Mouse (Mus musculus) intestine, embryonic 16.5 days (tissue): ENCODE data around the gene Gm10181. TPM values are rescaled to one million over a fixed set of nuclear protein-coding genes. Genes with fewer than 3 reads are reported as not detected.

Source experiments
- ATAC-seq: fragments of 200-750 bp; cut with Nextera tagmentation; 2 replicates; pipeline ENCODE4 v1.8.0; 2017; ENCODE audit warnings: moderate TSS enrichment, moderate library complexity
- H3K27ac ChIP-seq: fragments of 300-500 bp; sonication (generic); 2 replicates; pipeline ENCODE4 v1.5.1; 2014; ENCODE audit warnings: mild to moderate bottlenecking, low read length
- H3K27me3 ChIP-seq: fragments of 300-500 bp; sonication (generic); replicated peaks from 2 replicates; pipeline ENCODE4 v1.6.1; 2014; ENCODE audit warnings: low read length, control low read depth, mixed read lengths; ENCODE audit not compliant: control insufficient read depth, insufficient read depth
- H3K36me3 ChIP-seq: fragments of 300-500 bp; sonication (generic); 2 replicates; pipeline ENCODE4 v1.6.1; 2014; ENCODE audit warnings: low read length, control low read depth; ENCODE audit not compliant: control insufficient read depth, insufficient read depth
- H3K4me1 ChIP-seq: fragments of 300-500 bp; sonication (generic); 2 replicates; pipeline ENCODE4 v1.6.1; 2014; ENCODE audit warnings: low read length, control low read depth, mixed read lengths; ENCODE audit not compliant: control insufficient read depth, insufficient read depth
- H3K4me2 ChIP-seq: fragments of 300-500 bp; sonication (generic); 2 replicates; pipeline ENCODE4 v1.6.1; 2014; ENCODE audit warnings: low read depth, low read length, control low read depth
- H3K4me3 ChIP-seq: fragments of 300-500 bp; sonication (generic); 2 replicates; pipeline ENCODE4 v1.5.1; 2014; ENCODE audit warnings: mild to moderate bottlenecking, low read length
- H3K9ac ChIP-seq: fragments of 300-500 bp; sonication (generic); 2 replicates; pipeline ENCODE4 v1.6.1; 2014; ENCODE audit warnings: low read depth, low read length
- H3K9me3 ChIP-seq: fragments of 300-500 bp; sonication (generic); 2 replicates; pipeline ENCODE4 v1.6.1; 2016; ENCODE audit warnings: low read length, control low read depth; ENCODE audit not compliant: control insufficient read depth
- WGBS: fragments of 180-500 bp; shearing (Covaris S2); extraction: QIAGEN DNeasy Blood & Tissue Kit; methylation state at CpG from one replicate; pipeline ENCODE4 v1.1.7; 2014; 5-methylcytosine and 5-hydroxymethylcytosine counted together
- polyA plus RNA-seq: library from polyadenylated mRNA; unstranded; fragments of >200 nt; fragmentation: Nextera tagmentation; extraction: Ambion mirVana; gene quantifications from 2 replicates; pipeline ENCODE4 v1.2.1, GENCODE M21; 2015

Gm10181 gene
- polyA plus RNA-seq, 1 experiment from 2014 or later = not detected

- H3K27me3 ChIP-seq = no peaks in the 10 kb centered on the region
- H3K4me1 ChIP-seq = no peaks in the 10 kb centered on the region
- no peak overlapping the region for H3K27ac ChIP-seq
- no peak overlapping the region for H3K4me3 ChIP-seq
- WGBS = 88% methylated on average over 1 of the region's 1 CpGs
- ATAC-seq = no peak
- no peaks in the 10 kb centered on the region for H3K36me3 ChIP-seq
- H3K4me2 ChIP-seq = no peak overlapping the region
- H3K9me3 ChIP-seq = no peaks in the 10 kb centered on the region
- H3K9ac ChIP-seq = no peak overlapping the region
These were observed 49.7 kb downstream of the Gm10181 start for GRCm38 (mm10) chr9:25138900-25139299.

Other genes starting within 250 kb of the Gm10181 start
- gene Herpud2, start 62.4 kb downstream of the Gm10181 start, polyA plus RNA-seq = 17.6 and 20.6 TPM in 2 replicates
- gene Sept7, start 163.0 kb downstream of the Gm10181 start, polyA plus RNA-seq = 197 and 208 TPM in 2 replicates